Mouse (Mus musculus): ENCODE data around the gene Fbln1.

DNA sequence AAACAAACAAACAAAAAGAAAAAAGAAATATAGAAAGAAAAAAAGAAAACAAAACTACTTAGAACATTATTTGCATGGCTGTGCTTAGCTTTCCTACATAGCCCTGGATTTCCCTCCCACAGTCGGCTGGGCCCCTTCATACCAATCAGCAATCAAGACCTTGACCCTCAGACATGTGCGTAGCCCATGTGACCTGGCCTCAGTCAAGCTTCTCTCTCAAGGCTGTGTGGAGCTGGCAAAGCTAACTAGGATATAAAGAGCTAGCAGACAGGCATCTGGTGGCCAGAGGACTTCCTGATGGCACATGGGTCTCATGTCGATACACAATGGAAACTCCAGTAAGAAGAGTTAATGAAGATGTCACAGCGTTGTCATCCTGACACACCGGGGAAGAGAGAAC, 123.3 kb downstream of the Fbln1 start:
- TF ChIP-seq CTCF (IDR thresholded peaks at IDR 0.05; ENCODE audit: borderline replicate concordance, insufficient read depth, low read depth, low read length) = no peak
- TF ChIP-seq POLR2A (IDR thresholded peaks at IDR 0.05; ENCODE audit: borderline replicate concordance, insufficient read depth, low read length) = no peak
